Mouse (Mus musculus): ENCODE measurements around the gene Entr1. TPM values are rescaled to one million over a fixed set of nuclear protein-coding genes. Genes with fewer than 3 reads are reported as not detected.

Gene Entr1
- polyA plus RNA-seq, 1 experiment from 2014 or later: 115 TPM

DNA sequence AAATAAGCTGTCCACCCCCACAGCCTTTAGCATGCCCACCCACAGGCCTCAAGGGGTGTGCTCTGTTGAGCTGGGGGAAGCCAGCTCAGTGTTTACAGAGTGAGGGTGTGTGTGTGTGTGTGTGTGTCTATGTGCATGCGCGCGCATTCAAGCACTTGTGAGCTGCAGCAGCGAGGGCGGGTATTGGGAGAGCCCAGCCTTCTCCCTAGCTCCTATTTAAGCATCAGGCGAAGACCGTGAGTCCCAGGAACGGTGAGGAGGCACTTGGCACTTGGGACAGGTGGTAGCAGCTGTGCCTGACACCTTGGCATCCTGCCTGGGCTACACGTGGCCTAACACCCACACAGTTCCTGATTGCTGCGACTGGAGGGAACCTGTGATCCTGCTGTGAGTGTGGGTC is 47.1 kb downstream of the Entr1 start:
- Histone ChIP-seq H3K4me1 (ENCODE audit: control insufficient read depth, insufficient read depth, low read length) (no peaks in the 10 kb centered on the region), H3K9me3 (ENCODE audit: control insufficient read depth, low read length) (no peaks in the 10 kb centered on the region), H3K9ac (ENCODE audit: low read length) (no peak overlapping the region), H3K27me3 (ENCODE audit: control insufficient read depth, insufficient read depth, low read length) (no peaks in the 10 kb centered on the region), H3K36me3 (ENCODE audit: control insufficient read depth, insufficient read depth, low read length) (peaks cover 17% of the 10 kb centered on the region), H3K4me3 (ENCODE audit: low read depth, low read length) (no peak overlapping the region), H3K27ac (ENCODE audit: low read depth, low read length) (no peak overlapping the region), H3K4me2 (no peak overlapping the region)
- DNase-seq (ENCODE audit: low spot score, missing footprints) (no peak), ATAC-seq (ENCODE audit: low FRiP score) (no peak)
- 89% methylated on average over 10 of the region's 10 CpGs for WGBS

DNA sequence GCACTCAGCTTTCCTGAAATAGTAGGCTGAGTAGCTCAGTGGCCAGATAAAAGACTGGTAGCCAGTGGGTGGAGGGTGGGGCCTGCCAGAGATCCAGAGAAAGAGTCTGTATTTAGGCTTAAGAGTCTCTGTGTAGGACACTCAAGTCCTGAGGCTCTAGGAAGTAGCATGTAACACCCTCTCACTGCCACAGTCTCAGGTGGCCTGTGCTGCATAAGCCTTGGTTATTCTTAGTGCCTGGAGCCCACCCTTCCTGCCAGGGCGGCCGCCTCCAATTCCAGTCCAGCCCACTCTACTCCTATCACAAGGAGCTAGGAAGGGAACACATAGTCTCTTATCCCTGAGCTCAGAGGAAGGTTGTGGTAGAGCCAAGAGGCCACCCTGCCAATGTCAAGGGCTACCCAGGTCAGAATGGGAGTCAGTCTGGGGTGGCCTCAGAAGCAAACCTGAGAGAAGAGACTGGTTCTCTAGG is 47.6 kb downstream of the Entr1 start:
- Histone ChIP-seq H3K4me2 (no peak overlapping the region), H3K9ac (ENCODE audit: low read length) (no peak overlapping the region), H3K9me3 (ENCODE audit: control insufficient read depth, low read length) (no peaks in the 10 kb centered on the region), H3K4me1 (ENCODE audit: control insufficient read depth, insufficient read depth, low read length) (no peaks in the 10 kb centered on the region), H3K27me3 (ENCODE audit: control insufficient read depth, insufficient read depth, low read length) (no peaks in the 10 kb centered on the region), H3K36me3 (ENCODE audit: control insufficient read depth, insufficient read depth, low read length) (peaks cover 12% of the 10 kb centered on the region), H3K27ac (ENCODE audit: low read depth, low read length) (no peak overlapping the region), H3K4me3 (ENCODE audit: low read depth, low read length) (no peak overlapping the region)
- ATAC-seq (ENCODE audit: low FRiP score) (no peak), DNase-seq (ENCODE audit: low spot score, missing footprints) (no peak)
- WGBS: 92% methylated on average over 2 of the region's 2 CpGs

DNA sequence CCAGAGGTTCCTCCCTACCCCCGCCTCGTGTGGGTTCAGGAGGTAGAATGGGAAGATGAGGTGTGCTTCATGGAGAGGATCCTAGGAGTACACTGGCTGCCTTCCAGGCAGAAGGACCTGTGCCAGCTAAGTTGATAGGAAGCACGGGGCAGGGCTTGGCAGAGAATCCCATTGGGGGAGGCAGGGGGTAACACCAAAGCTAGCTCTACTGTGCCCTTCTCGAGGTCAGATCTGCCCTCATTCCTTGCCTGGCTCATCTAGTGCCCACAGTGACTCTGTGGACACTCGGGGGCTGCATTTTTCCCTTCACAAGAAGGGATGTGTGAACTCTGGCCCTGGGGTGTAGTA is 49.9 kb downstream of the Entr1 start:
- Histone ChIP-seq H3K4me2 (no peak overlapping the region), H3K9me3 (ENCODE audit: control insufficient read depth, low read length) (no peaks in the 10 kb centered on the region), H3K9ac (ENCODE audit: low read length) (no peak overlapping the region), H3K4me3 (ENCODE audit: low read depth, low read length) (no peak overlapping the region), H3K27me3 (ENCODE audit: control insufficient read depth, insufficient read depth, low read length) (no peaks in the 10 kb centered on the region), H3K4me1 (ENCODE audit: control insufficient read depth, insufficient read depth, low read length) (no peaks in the 10 kb centered on the region), H3K27ac (ENCODE audit: low read depth, low read length) (no peak overlapping the region), H3K36me3 (ENCODE audit: control insufficient read depth, insufficient read depth, low read length) (peaks cover 7% of the 10 kb centered on the region)
- no peak for DNase-seq (ENCODE audit: low spot score, missing footprints)
- 88% methylated on average over 5 of the region's 5 CpGs for WGBS
- no peak for ATAC-seq (ENCODE audit: low FRiP score)

DNA sequence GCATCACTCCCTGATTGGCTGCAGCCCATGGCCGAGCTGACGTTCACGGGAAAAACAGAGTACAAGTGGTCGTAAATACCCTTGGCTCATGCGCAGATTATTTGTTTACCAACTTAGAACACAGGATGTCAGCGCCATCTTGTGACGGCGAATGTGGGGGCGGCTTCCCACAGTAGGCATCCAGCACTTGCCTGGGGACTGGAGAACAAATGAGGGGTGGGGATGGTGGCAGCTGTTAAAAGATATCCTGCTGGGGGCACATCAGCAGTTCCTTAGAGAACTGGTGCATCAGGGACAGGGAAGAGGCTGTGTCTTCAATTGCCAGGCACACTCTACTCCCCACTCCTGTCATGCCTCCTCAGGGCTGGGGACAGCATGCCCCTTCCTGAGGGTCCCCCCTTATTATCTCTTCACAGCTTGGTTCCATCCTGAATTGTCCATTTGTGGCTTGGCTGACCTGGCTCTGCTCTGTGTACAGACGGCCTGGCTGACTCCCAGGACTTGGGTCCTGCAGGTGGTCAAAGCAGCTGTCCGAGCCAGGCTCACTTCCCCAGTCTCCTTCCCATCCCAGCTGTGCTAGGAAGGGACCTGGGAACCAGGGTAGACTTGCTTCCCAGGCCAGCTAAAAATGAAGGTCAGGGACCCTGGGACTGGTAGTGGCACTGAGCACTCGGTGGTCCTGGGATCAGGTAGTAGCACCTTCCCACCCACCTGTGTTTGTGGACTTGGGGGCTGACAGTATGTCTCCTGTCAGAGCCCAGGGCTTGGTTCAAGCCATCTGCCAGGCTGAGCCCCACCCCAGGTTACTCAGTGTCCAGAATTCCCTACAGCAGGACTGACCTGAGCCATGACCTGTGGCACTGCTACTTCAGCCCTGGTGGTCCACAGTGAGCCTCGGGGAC is 50.6 kb downstream of the Entr1 start:
- Histone ChIP-seq H3K27me3 (ENCODE audit: control insufficient read depth, insufficient read depth, low read length) (no peaks in the 10 kb centered on the region), H3K36me3 (ENCODE audit: control insufficient read depth, insufficient read depth, low read length) (peaks cover 7% of the 10 kb centered on the region), H3K4me2 (no peak overlapping the region), H3K4me1 (ENCODE audit: control insufficient read depth, insufficient read depth, low read length) (no peaks in the 10 kb centered on the region), H3K4me3 (ENCODE audit: low read depth, low read length) (no peak overlapping the region), H3K27ac (ENCODE audit: low read depth, low read length) (no peak overlapping the region), H3K9me3 (ENCODE audit: control insufficient read depth, low read length) (no peaks in the 10 kb centered on the region), H3K9ac (ENCODE audit: low read length) (no peak overlapping the region)
- 87% methylated on average over 8 of the region's 13 CpGs for WGBS
- ATAC-seq (ENCODE audit: low FRiP score) (no peak), DNase-seq (ENCODE audit: low spot score, missing footprints) (no peak)

Other genes with a start within 250 kb of the Entr1 start
- gene Lhx3, start 181.0 kb downstream of the Entr1 start, polyA plus RNA-seq (2014; fragmentation: Nextera tagmentation; extraction: Ambion mirVana): 0.10 and 0.30 TPM in 2 replicates
- gene Qsox2, start 151.8 kb downstream of the Entr1 start, polyA plus RNA-seq (2014; fragmentation: Nextera tagmentation; extraction: Ambion mirVana): 18.2 and 18.4 TPM in 2 replicates
- 0.05 and 0.10 TPM in 2 replicates for gene Ccdc187, start 94.8 kb downstream of the Entr1 start, polyA plus RNA-seq (2014; fragmentation: Nextera tagmentation; extraction: Ambion mirVana)
- gene Gpsm1, start 73.8 kb downstream of the Entr1 start, polyA plus RNA-seq (2014; fragmentation: Nextera tagmentation; extraction: Ambion mirVana): 46.2 and 53.3 TPM in 2 replicates
- 29.5 and 35.0 TPM in 2 replicates for gene Dnlz, start 37.2 kb downstream of the Entr1 start, polyA plus RNA-seq (2014; fragmentation: Nextera tagmentation; extraction: Ambion mirVana)
- 0.99 and 1.1 TPM in 2 replicates for gene Card9, start 28.4 kb downstream of the Entr1 start, polyA plus RNA-seq (2014; fragmentation: Nextera tagmentation; extraction: Ambion mirVana)
- 22.3 and 22.5 TPM in 2 replicates for gene Snapc4, start 8.7 kb downstream of the Entr1 start, polyA plus RNA-seq (2014; fragmentation: Nextera tagmentation; extraction: Ambion mirVana)
- gene Pmpca, start within 50 bp of the Entr1 start, polyA plus RNA-seq (2014; fragmentation: Nextera tagmentation; extraction: Ambion mirVana): 110 and 118 TPM in 2 replicates
- 21.5 and 23.3 TPM in 2 replicates for gene Inpp5e, start 19.9 kb upstream of the Entr1 start, polyA plus RNA-seq (2014; fragmentation: Nextera tagmentation; extraction: Ambion mirVana)
- 28.2 and 29.8 TPM in 2 replicates for gene Sec16a, start 55.9 kb upstream of the Entr1 start, polyA plus RNA-seq (2014; fragmentation: Nextera tagmentation; extraction: Ambion mirVana)
- 40.8 and 47.5 TPM in 2 replicates for gene Notch1, start 127.3 kb upstream of the Entr1 start, polyA plus RNA-seq (2014; fragmentation: Nextera tagmentation; extraction: Ambion mirVana)
- 52.6 and 58.3 TPM in 2 replicates for gene Egfl7, start 190.7 kb upstream of the Entr1 start, polyA plus RNA-seq (2014; fragmentation: Nextera tagmentation; extraction: Ambion mirVana)
- gene Gm20532, start 197.3 kb upstream of the Entr1 start, polyA plus RNA-seq (2014; fragmentation: Nextera tagmentation; extraction: Ambion mirVana): not detected in 2 replicates
- 8.2 TPM in 2 replicates for gene Agpat2, start 215.1 kb upstream of the Entr1 start, polyA plus RNA-seq (2014; fragmentation: Nextera tagmentation; extraction: Ambion mirVana)
- gene Fam69b, start 239.1 kb upstream of the Entr1 start, polyA plus RNA-seq (2014; fragmentation: Nextera tagmentation; extraction: Ambion mirVana): 42.9 and 47.4 TPM in 2 replicates